Mouse (Mus musculus) cerebellum, adult 2 months (tissue): Measurements from ENCODE around the gene Prr12.

Source experiments
- CTCF ChIP-seq: fragments of 200-500 bp; IDR thresholded peaks from 2 replicates; pipeline ENCODE4 v1.5.1; 2011; ENCODE audit warnings: low read depth, mild to moderate bottlenecking, control low read depth, low read length, moderate library complexity, borderline replicate concordance; ENCODE audit not compliant: insufficient read depth
- POLR2A ChIP-seq: fragments of 200-500 bp; IDR thresholded peaks from 2 replicates; pipeline ENCODE4 v1.6.1; 2011; ENCODE audit warnings: low read length, control low read depth, borderline replicate concordance; ENCODE audit not compliant: insufficient read depth

DNA sequence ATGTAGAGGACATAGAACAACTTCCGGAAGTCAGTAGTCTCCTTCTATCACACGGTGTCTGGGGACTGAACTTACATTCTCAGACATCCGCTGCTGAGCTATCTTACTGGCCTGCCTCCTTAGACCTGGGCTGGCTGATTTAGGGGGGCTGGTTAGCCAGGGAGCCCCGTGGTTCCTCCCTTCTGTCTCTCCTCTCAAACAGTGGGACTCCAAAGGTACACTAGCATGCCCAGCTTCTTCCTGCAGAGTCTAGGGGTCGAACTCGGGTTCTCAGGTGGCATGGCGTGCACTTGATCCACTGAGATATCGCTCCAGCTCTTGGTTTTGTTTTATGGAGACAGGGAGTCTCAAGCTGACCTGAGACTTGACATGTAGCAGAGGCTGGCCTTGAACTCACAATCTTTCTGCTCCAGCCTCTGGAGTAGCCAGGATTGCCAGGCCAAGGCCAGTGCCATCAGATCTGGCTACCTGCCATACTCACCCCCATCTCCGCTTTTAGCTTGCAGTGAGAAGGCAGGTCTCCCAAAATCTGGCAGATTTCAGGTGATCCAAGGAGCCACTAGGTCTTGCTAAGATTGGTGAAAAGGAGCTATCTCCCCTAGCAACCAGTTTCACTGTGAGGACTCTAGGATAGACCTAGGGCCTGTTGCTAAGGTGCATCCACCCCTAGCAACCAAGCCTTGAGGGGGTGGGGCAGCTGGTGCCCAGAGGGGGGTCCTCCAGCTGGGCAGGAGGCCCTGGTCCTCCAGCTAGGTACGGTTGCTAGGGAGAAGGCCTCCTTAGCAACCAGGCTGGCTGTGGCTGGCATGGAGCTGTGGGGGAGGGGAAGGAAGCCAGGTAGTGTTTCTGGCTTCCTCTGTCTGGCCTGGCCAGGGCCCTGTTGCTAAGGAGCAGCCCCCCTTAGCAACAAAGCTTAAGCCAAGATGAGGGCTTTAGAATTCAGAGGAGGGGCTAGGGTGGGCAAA lies 6.2 kb upstream of the Prr12 start:
- TF ChIP-seq CTCF = no peak
- no peak for TF ChIP-seq POLR2A
